Mouse (Mus musculus) intestine, embryonic 16.5 days (tissue): Measurements from ENCODE around the gene Lgals4. TPM values are rescaled to one million over a fixed set of nuclear protein-coding genes. Genes with fewer than 3 reads are reported as not detected.

Experiments
- ATAC-seq: fragments of 200-750 bp; cut with Nextera tagmentation; 2 replicates; pipeline ENCODE4 v1.8.0; 2017; ENCODE audit warnings: moderate TSS enrichment, moderate library complexity
- H3K27ac ChIP-seq: fragments of 300-500 bp; sonication (generic); 2 replicates; pipeline ENCODE4 v1.5.1; 2014; ENCODE audit warnings: mild to moderate bottlenecking, low read length
- H3K27me3 ChIP-seq: fragments of 300-500 bp; sonication (generic); replicated peaks from 2 replicates; pipeline ENCODE4 v1.6.1; 2014; ENCODE audit warnings: low read length, control low read depth, mixed read lengths; ENCODE audit not compliant: control insufficient read depth, insufficient read depth
- H3K36me3 ChIP-seq: fragments of 300-500 bp; sonication (generic); 2 replicates; pipeline ENCODE4 v1.6.1; 2014; ENCODE audit warnings: low read length, control low read depth; ENCODE audit not compliant: control insufficient read depth, insufficient read depth
- H3K4me1 ChIP-seq: fragments of 300-500 bp; sonication (generic); 2 replicates; pipeline ENCODE4 v1.6.1; 2014; ENCODE audit warnings: low read length, control low read depth, mixed read lengths; ENCODE audit not compliant: control insufficient read depth, insufficient read depth
- H3K4me2 ChIP-seq: fragments of 300-500 bp; sonication (generic); 2 replicates; pipeline ENCODE4 v1.6.1; 2014; ENCODE audit warnings: low read depth, low read length, control low read depth
- H3K4me3 ChIP-seq: fragments of 300-500 bp; sonication (generic); 2 replicates; pipeline ENCODE4 v1.5.1; 2014; ENCODE audit warnings: mild to moderate bottlenecking, low read length
- H3K9ac ChIP-seq: fragments of 300-500 bp; sonication (generic); 2 replicates; pipeline ENCODE4 v1.6.1; 2014; ENCODE audit warnings: low read depth, low read length
- H3K9me3 ChIP-seq: fragments of 300-500 bp; sonication (generic); 2 replicates; pipeline ENCODE4 v1.6.1; 2016; ENCODE audit warnings: low read length, control low read depth; ENCODE audit not compliant: control insufficient read depth
- WGBS: fragments of 180-500 bp; shearing (Covaris S2); extraction: QIAGEN DNeasy Blood & Tissue Kit; methylation state at CpG from one replicate; pipeline ENCODE4 v1.1.7; 2014; 5-methylcytosine and 5-hydroxymethylcytosine counted together
- polyA plus RNA-seq: library from polyadenylated mRNA; unstranded; fragments of >200 nt; fragmentation: Nextera tagmentation; extraction: Ambion mirVana; gene quantifications from 2 replicates; pipeline ENCODE4 v1.2.1, GENCODE M21; 2015

Lgals4 gene
- polyA plus RNA-seq, 1 experiment from 2014 or later = 2,407 TPM

DNA sequence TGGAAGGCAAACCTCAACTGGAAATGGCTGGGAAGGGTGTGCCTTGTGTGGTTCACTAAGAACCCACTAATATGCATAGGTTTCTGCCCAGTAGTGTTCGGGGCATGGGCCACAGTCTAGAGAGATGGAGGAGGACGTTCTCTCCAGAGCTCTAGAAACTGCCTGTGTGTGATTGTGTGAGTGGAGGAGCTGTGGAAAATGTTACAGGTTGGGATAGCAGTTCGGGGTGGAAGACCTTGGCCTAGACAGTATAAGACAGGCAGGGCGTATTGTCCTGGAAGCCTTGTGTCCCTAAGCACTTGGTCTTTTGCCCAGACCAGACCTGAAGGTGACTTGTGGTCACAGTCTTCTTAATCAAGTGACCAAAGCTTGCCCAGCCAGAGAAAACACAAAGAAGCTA is 21.2 kb upstream of the Lgals4 start:
- Histone ChIP-seq H3K9me3 (no peaks in the 10 kb centered on the region), H3K4me1 (peaks cover 53% of the 10 kb centered on the region), H3K27ac (peak overlapping the region; percentile 97), H3K27me3 (no peaks in the 10 kb centered on the region), H3K4me2 (peak overlapping the region; percentile 78), H3K9ac (peak overlapping the region; percentile 92), H3K4me3 (peak overlapping the region; percentile 73), H3K36me3 (peaks cover 42% of the 10 kb centered on the region)
- 46% methylated on average over 4 of the region's 4 CpGs for WGBS
- ATAC-seq = no peak

DNA sequence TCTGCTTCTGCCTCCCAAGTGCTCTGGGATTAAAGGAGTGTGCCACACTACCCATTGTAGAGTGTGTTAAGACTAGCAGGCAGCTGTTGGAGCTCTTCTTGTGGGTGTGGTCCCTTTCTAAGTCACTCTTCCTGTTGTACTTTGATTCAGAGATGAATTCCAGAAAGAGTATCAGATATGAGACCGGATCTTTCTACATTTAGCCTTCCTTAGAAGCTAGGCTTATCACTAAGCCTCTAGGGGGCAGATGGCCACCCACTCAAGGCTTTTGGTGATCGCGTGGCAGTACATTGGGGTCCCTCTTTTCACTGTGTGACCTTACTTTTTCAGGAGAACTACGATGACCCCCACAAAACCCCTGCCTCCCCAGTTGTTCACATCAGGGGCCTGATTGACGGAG is 20.7 kb upstream of the Lgals4 start:
- WGBS = 64% methylated on average over 5 of the region's 5 CpGs
- H3K36me3 ChIP-seq = peaks cover 44% of the 10 kb centered on the region
- no peak for ATAC-seq
- peaks cover 50% of the 10 kb centered on the region for H3K4me1 ChIP-seq
- no peaks in the 10 kb centered on the region for H3K9me3 ChIP-seq
- peak overlapping the region; percentile 73 for H3K4me3 ChIP-seq
- no peaks in the 10 kb centered on the region for H3K27me3 ChIP-seq
- peak overlapping the region; percentile 97; the same call in 1 of the 2 replicates for H3K27ac ChIP-seq
- H3K4me2 ChIP-seq = peak overlapping the region; percentile 78
- H3K9ac ChIP-seq = peak overlapping the region; percentile 92

DNA sequence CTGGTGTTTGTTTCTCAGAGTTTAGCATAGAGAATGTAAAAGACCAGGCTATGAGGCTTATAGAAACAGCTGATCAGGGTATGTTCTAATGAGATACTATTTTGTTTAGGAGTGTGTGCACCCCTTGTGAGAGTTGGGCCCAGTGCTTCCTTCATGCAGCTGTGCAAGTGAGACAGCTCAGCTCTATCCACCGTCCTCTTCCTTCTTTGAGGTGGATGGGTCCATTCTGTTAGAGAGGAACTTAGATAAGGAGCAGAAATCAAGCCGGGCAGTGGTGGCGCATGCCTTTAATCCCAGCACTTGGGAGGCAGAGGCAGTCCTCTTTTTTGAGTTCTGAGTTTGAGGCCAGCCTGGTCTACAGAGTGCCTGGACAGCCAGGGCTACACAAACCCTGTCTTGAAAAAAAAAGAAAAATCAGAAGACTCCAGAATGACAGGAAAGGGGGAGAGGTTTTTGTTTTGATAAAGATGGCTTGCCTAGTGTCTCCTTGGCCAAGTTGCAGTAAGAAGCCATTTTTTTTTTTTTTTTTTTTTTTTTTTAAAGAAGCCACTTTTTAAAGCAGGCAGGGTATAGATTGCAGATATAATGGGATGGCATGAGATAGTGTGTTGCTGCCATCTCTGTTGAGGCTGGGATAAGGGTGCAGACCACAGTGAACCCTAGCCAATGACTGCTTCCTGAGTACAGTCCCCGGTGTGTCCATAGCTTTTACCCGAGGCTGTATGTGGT is 19.2 kb upstream of the Lgals4 start:
- no peak for ATAC-seq
- Histone ChIP-seq H3K4me2 (no peak overlapping the region), H3K4me3 (no peak overlapping the region), H3K9me3 (no peaks in the 10 kb centered on the region), H3K27me3 (no peaks in the 10 kb centered on the region), H3K36me3 (peaks cover 56% of the 10 kb centered on the region), H3K27ac (no peak overlapping the region), H3K9ac (no peak overlapping the region), H3K4me1 (peaks cover 60% of the 10 kb centered on the region)
- 79% methylated on average over 5 of the region's 5 CpGs for WGBS

DNA sequence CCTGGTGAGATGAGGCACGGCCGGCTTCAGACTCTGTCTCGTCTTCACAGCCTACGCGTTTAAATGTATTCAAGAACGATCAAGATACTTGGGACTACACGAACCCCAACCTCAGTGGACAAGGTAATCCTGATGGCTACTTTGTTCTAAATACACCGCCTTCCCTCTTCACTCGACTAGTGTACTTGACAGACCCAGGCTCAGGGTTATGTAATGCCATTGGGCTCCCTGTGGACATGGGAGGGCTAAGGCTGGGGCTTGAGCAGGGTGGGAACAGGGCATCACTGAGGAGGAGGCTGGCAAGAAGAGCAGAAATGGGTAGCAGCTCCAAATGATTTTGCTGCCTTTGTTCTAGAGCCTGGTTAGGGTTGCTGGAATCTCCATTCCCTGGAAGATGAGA is 18.4 kb upstream of the Lgals4 start:
- H3K4me1 ChIP-seq = peaks cover 65% of the 10 kb centered on the region
- ATAC-seq = no peak
- H3K36me3 ChIP-seq = peaks cover 58% of the 10 kb centered on the region
- H3K9ac ChIP-seq = 0 out of 2 replicates have a peak overlapping the region, but pooled peaks have one; percentile 26
- H3K4me2 ChIP-seq = no peak overlapping the region
- no peak overlapping the region for H3K4me3 ChIP-seq
- no peaks in the 10 kb centered on the region for H3K9me3 ChIP-seq
- WGBS = 87% methylated on average over 9 of the region's 9 CpGs
- H3K27me3 ChIP-seq = no peaks in the 10 kb centered on the region
- no peak overlapping the region for H3K27ac ChIP-seq

DNA sequence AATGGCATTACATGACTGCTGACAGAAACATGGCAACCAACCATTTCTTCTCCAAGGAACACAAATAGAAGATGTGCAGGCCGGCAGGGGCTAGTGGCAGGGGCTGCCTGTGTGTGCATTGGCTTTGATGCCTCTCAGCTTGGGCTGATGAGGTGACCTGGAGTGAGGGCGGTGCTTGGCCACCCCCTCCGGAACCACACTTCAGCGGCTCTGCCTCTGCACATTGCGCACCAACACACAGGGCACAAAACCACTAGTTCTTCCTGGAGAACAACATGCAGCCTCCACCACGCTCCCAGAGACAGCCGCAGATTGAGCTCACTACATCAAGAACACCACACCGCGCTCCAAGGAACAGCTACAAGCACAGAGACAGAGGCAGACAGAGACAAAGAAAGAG is 17.5 kb upstream of the Lgals4 start:
- 82% methylated on average over 9 of the region's 9 CpGs for WGBS

DNA sequence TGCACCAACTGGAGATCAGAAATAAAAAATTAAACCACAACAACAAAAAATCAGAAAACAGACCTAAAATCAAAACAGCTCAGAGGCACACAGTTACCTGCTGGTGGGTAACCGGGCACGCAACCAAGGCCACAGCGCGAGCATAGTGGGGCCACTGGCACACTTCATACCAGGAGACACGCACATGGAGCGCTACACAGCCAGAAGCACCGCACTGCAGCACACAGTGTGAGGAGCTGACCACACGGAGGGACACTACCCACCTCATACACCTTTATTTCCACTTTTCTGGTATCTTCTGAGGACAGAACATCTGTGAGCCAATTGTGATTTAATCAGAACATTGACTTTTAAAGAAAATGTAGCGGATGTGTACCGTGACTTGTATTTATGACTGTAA is 16.7 kb upstream of the Lgals4 start:
- H3K27me3 ChIP-seq = no peaks in the 10 kb centered on the region
- H3K4me3 ChIP-seq = no peak overlapping the region
- peaks cover 70% of the 10 kb centered on the region for H3K36me3 ChIP-seq
- no peaks in the 10 kb centered on the region for H3K9me3 ChIP-seq
- H3K4me2 ChIP-seq = peak overlapping the region; percentile 3; the same call in 1 of the 2 replicates
- H3K4me1 ChIP-seq = peaks cover 76% of the 10 kb centered on the region
- 92% methylated on average over 10 of the region's 10 CpGs for WGBS
- H3K9ac ChIP-seq = 0 out of 2 replicates have a peak overlapping the region, but pooled peaks have one; percentile 16
- peak overlapping the region; percentile 24; the same call in 1 of the 2 replicates for H3K27ac ChIP-seq
- ATAC-seq = no peak

More for the DNA sequence above, 17.5 kb upstream of the Lgals4 start:
- Histone ChIP-seq H3K4me1 (peaks cover 74% of the 10 kb centered on the region), H3K27ac (no peak overlapping the region), H3K9me3 (no peaks in the 10 kb centered on the region), H3K36me3 (peaks cover 66% of the 10 kb centered on the region), H3K4me3 (no peak overlapping the region), H3K9ac (no peak overlapping the region), H3K27me3 (no peaks in the 10 kb centered on the region), H3K4me2 (no peak overlapping the region)
- no peak for ATAC-seq

DNA sequence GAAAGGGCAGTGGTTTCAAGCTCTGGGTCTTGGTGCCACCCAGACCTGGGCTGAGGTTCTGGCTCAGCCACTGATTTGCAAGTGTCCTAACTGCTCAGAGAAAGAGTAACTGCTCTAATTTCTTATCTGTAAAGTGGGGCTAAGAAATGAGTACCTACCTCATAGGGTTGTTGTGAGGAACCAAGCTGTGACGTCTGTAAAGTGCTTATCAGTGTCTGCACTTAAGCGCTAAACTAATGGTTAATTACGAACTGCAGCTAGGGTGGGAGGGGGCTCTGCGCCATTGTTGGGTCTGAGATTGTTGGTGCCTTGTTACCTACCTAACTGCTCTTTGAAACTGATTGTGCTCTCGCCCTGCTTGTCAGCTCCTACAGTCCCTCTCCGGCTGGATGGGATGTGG is 16.1 kb upstream of the Lgals4 start:
- Histone ChIP-seq H3K4me2 (no peak overlapping the region), H3K27me3 (no peaks in the 10 kb centered on the region), H3K9ac (no peak overlapping the region), H3K4me1 (peaks cover 79% of the 10 kb centered on the region), H3K4me3 (no peak overlapping the region), H3K36me3 (peaks cover 75% of the 10 kb centered on the region), H3K9me3 (no peaks in the 10 kb centered on the region), H3K27ac (no peak overlapping the region)
- ATAC-seq = no peak
- WGBS = 62% methylated on average over 6 of the region's 6 CpGs

DNA sequence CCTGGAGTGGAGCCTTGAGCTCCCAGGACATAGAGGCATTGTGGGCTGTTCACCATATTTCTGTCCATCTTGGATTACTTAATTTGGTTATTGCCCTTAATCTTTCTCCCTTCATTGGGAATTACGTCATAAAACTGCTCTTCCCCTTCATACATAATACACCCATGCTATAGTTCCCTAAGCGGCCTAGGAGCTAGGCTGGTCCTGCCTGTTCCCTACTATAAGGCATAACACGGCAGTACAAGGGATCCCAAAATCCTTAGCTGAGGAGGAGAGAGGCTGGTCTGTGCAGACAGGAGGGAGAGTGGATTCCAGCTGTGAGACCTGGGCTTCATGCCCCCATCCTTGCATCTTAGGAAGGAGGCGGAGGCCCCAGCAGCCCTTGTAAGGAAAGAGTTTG is 15.7 kb upstream of the Lgals4 start:
- Histone ChIP-seq H3K9me3 (no peaks in the 10 kb centered on the region), H3K27ac (no peak overlapping the region), H3K27me3 (no peaks in the 10 kb centered on the region), H3K4me1 (peaks cover 79% of the 10 kb centered on the region), H3K36me3 (peaks cover 74% of the 10 kb centered on the region), H3K4me3 (no peak overlapping the region), H3K9ac (no peak overlapping the region), H3K4me2 (no peak overlapping the region)
- ATAC-seq = no peak
- WGBS = 69% methylated on average over 4 of the region's 4 CpGs

DNA sequence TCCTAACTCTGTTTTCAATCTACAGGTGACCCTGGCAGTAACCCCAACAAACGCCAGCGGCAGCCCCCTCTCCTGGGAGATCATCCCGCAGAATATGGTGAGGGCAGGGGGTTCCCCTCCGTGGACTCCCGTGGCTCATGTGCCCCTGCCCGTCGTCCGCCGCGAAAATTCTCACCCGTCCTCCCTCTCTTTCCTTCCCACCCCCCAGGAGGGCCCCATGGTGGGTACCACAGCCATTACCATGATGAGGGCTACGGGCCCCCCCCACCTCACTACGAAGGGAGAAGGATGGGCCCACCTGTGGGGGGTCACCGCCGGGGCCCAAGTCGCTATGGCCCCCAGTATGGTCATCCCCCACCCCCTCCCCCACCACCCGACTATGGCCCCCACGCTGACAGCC is 15.2 kb upstream of the Lgals4 start:
- Histone ChIP-seq H3K9me3 (no peaks in the 10 kb centered on the region), H3K27ac (no peak overlapping the region), H3K4me2 (no peak overlapping the region), H3K27me3 (no peaks in the 10 kb centered on the region), H3K36me3 (peaks cover 70% of the 10 kb centered on the region), H3K4me3 (no peak overlapping the region), H3K4me1 (peaks cover 79% of the 10 kb centered on the region), H3K9ac (no peak overlapping the region)
- ATAC-seq = no peak
- whole genome bisulfite sequencing = 86% methylated on average over 18 of the region's 18 CpGs
